22 mouse cellular contexts compared by ENCODE assay signal in genomic region chr12:98444860-98445259, GRCm38 (mm10).
A peak's percentile ranks its signal among the peaks of the same experiment; 100 is the strongest.
DNase-seq lines count a peak whose midpoint lies in the region; ATAC-seq and TF ChIP-seq lines count a peak whose summit lies in the region.
"Had no signal": no experiment of that assay in that cellular context is flagged by ENCODE, and none has a peak within 500 bp of the region (broad histone marks: within the 10 kb centered on the region; RNA-seq: fewer than 3 reads in every experiment).

No protein-coding gene starts in this region.

- 89% methylated on average over 5 of the region's 5 CpGs for WGBS in liver, embryonic 11.5 days

- H3K4me1 ChIP-seq in CH12.LX (ENCODE audit: control insufficient read depth in 1 of 2, insufficient read depth in 2 of 2) = peaks cover 5 to 15% of the 10 kb centered on the region in 2 experiments; a peak in 3 of 4 replicates
- H3K4me1 ChIP-seq in liver, embryonic 11.5 days (replicated peaks; ENCODE audit: control insufficient read depth, insufficient read depth, low read length) = no peaks in the 10 kb centered on the region
- H3K4me1 ChIP-seq: embryonic facial prominence, embryonic 13.5 days; embryonic facial prominence, embryonic 15.5 days had no signal

- H3K9ac ChIP-seq in CH12.LX (ENCODE audit: insufficient read depth, low read depth) = no peak overlapping the region
- H3K9ac ChIP-seq in liver, embryonic 11.5 days (ENCODE audit: low read depth, low read length) = no peak overlapping the region
- H3K9ac ChIP-seq: embryonic facial prominence, embryonic 13.5 days; embryonic facial prominence, embryonic 15.5 days; forebrain, embryonic 13.5 days; forebrain, embryonic 15.5 days; forebrain, postnatal 0 days had no signal

- no peak overlapping the region for H3K4me3 ChIP-seq in CH12.LX (replicated peaks in 1 of 3; ENCODE audit: low read depth in 2 of 3, low read length in 2 of 3, poor library complexity in 1 of 3)
- no peak overlapping the region for H3K4me3 ChIP-seq in liver, embryonic 11.5 days (ENCODE audit: low read depth, low read length)
- H3K4me3 ChIP-seq: embryonic facial prominence, embryonic 13.5 days; embryonic facial prominence, embryonic 15.5 days; forebrain, embryonic 13.5 days; forebrain, embryonic 15.5 days had no signal

- no peak for TF ChIP-seq RAD21 in CH12.LX (IDR thresholded peaks at IDR 0.05; ENCODE audit: low read depth, low read length)

- dilution Hi-C loops in CH12.LX (cut with MboI; ENCODE audit: extremely low pct_ligation_motif_present, extremely low pct_unique_long_range_greater_than_20kb, low sequenced_read_pairs) = no loop called here

- H3K36me3 ChIP-seq in CH12.LX (replicated peaks in 1 of 2; ENCODE audit: control insufficient read depth in 1 of 2, insufficient read depth in 1 of 2, low read length in 1 of 2) = no peaks in the 10 kb centered on the region
- H3K36me3 ChIP-seq in liver, embryonic 11.5 days (ENCODE audit: control insufficient read depth, insufficient read depth, low read length) = no peaks in the 10 kb centered on the region
- H3K36me3 ChIP-seq: embryonic facial prominence, embryonic 13.5 days; embryonic facial prominence, embryonic 15.5 days had no signal

- no peak for TF ChIP-seq CTCF in CH12.LX (conservative IDR thresholded peaks at IDR 0.05 in 1 of 2, IDR thresholded peaks at IDR 0.05 in 1 of 2; ENCODE audit: low read depth in 2 of 2, low read length in 2 of 2)

- DNase-seq in CD4-positive helper T cell, adult 2 months (ENCODE audit: low read depth, low spot score) = peak; percentile 34
- DNase-seq in CD4-positive, CD25-positive, alpha-beta regulatory T cell, adult 2 months (ENCODE audit: low read depth, low spot score) = peak; percentile 32
- peak; percentile 71 for DNase-seq in CH12.LX (ENCODE audit: extremely low read depth)
- DNase-seq in induced T-regulatory cell, adult 2 months (ENCODE audit: low read depth) = peak; percentile 15
- DNase-seq in yolk sac, embryonic 10.5 days (ENCODE audit: low spot score) = no peak
- DNase-seq in liver, embryonic 11.5 days (ENCODE audit: low spot score) = no peak
- DNase-seq in adrenal gland, adult 2 months = no peak
- no peak for DNase-seq in frontal cortex, postnatal 14 days (ENCODE audit: low spot score in 2 of 2)
- DNase-seq: adrenal gland, postnatal 10 days; adrenal gland, postnatal 25 days; cerebellum, adult 11 months; cerebellum, adult 18-20 months; cerebellum, adult 8-10 months; cerebellum, adult 9-11 months; cerebellum, postnatal 14 days; cerebellum, postnatal 36 days; embryo, embryonic 11 days; forebrain, postnatal 0 days had no signal

- TF ChIP-seq POLR2A in CH12.LX (IDR thresholded peaks at IDR 0.05; ENCODE audit: low read depth, low read length) = no peak

- peak overlapping the region; percentile 21; the same call in 1 of the 2 replicates for H3K4me2 ChIP-seq in CH12.LX (ENCODE audit: insufficient read depth, low read depth, poor library complexity, severe bottlenecking)
- no peak overlapping the region for H3K4me2 ChIP-seq in liver, embryonic 11.5 days
- H3K4me2 ChIP-seq: embryonic facial prominence, embryonic 13.5 days; embryonic facial prominence, embryonic 15.5 days; forebrain, embryonic 13.5 days; forebrain, embryonic 15.5 days had no signal

- in situ Hi-C loops in CH12.LX (cut with MboI; ENCODE audit: low pct_ligation_motif_present, low pct_unique_long_range_greater_than_20kb, low sequenced_read_pairs) = loop anchor here (25.0 kb wide), 1 partner anchor 233 kb away; no protein-coding TSS in a partner anchor

- ATAC-seq in liver, embryonic 11.5 days (replicated peaks; ENCODE audit: low FRiP score) = no peak
- ATAC-seq: forebrain, embryonic 13.5 days; forebrain, embryonic 15.5 days; forebrain, postnatal 0 days had no signal

- no peaks in the 10 kb centered on the region for H3K79me2 ChIP-seq in CH12.LX (replicated peaks; ENCODE audit: control insufficient read depth, extremely low read depth, insufficient read depth, poor library complexity, severe bottlenecking)

- peak; percentile 84 for TF ChIP-seq EP300 in CH12.LX (IDR thresholded peaks at IDR 0.05; ENCODE audit: low read length)

- no peaks in the 10 kb centered on the region for H3K27me3 ChIP-seq in CH12.LX (replicated peaks)
- no peaks in the 10 kb centered on the region for H3K27me3 ChIP-seq in liver, embryonic 11.5 days (replicated peaks; ENCODE audit: control insufficient read depth, insufficient read depth, low read length)
- H3K27me3 ChIP-seq: embryonic facial prominence, embryonic 13.5 days; embryonic facial prominence, embryonic 15.5 days; forebrain, embryonic 13.5 days; forebrain, embryonic 15.5 days had no signal

- H3K9me3 ChIP-seq in CH12.LX (replicated peaks; ENCODE audit: low read length) = no peaks in the 10 kb centered on the region
- no peaks in the 10 kb centered on the region for H3K9me3 ChIP-seq in liver, embryonic 11.5 days (ENCODE audit: control insufficient read depth, low read length)
- H3K9me3 ChIP-seq: embryonic facial prominence, embryonic 13.5 days; embryonic facial prominence, embryonic 15.5 days; forebrain, embryonic 13.5 days; forebrain, embryonic 15.5 days had no signal

- H3K27ac ChIP-seq in CH12.LX (ENCODE audit: insufficient read depth, low read depth) = no peak overlapping the region
- H3K27ac ChIP-seq in liver, embryonic 11.5 days (ENCODE audit: low read depth, low read length) = no peak overlapping the region
- H3K27ac ChIP-seq: embryonic facial prominence, embryonic 13.5 days; embryonic facial prominence, embryonic 15.5 days; forebrain, embryonic 13.5 days; forebrain, embryonic 15.5 days had no signal

TF ChIP-seq in CH12.LX, 34 proteins besides CTCF, POLR2A, EP300 and RAD21:
- no peak for TF ChIP-seq HCFC1 (IDR thresholded peaks at IDR 0.05; ENCODE audit: low read depth, low read length)
- TF ChIP-seq NRF1 (IDR thresholded peaks at IDR 0.05; ENCODE audit: low read depth, low read length) = no peak
- TF ChIP-seq MEF2A (IDR thresholded peaks at IDR 0.05; ENCODE audit: borderline replicate concordance, low read depth, low read length) = peak; percentile 61; the same call in 1 of the 2 replicates
- TF ChIP-seq JUN (IDR thresholded peaks at IDR 0.05; ENCODE audit: insufficient read depth, low read depth, low read length) = 0 out of 2 replicates have a peak, but pooled peaks have one; percentile 60
- TF ChIP-seq USF1 (IDR thresholded peaks at IDR 0.05; ENCODE audit: low read depth, low read length) = no peak
- no peak for TF ChIP-seq UBTF (IDR thresholded peaks at IDR 0.05; ENCODE audit: low read depth, low read length)
- peak; percentile 63; the same call in 1 of the 2 replicates for TF ChIP-seq MAX (IDR thresholded peaks at IDR 0.05; ENCODE audit: low read length)
- TF ChIP-seq ZKSCAN1 (IDR thresholded peaks at IDR 0.05; ENCODE audit: borderline replicate concordance, low read depth, low read length) = no peak
- TF ChIP-seq MAFK (IDR thresholded peaks at IDR 0.05; ENCODE audit: insufficient replicate concordance, low read length) = 0 out of 2 replicates have a peak, but pooled peaks have one; percentile 43
- TF ChIP-seq CHD2 (IDR thresholded peaks at IDR 0.05; ENCODE audit: low read length) = peak; percentile 58; the same call in 1 of the 2 replicates
- peak; percentile 43; the same call in 1 of the 2 replicates for TF ChIP-seq RCOR1 (conservative IDR thresholded peaks at IDR 0.05; ENCODE audit: low read depth, low read length)
- peak; percentile 83 for TF ChIP-seq JUND (conservative IDR thresholded peaks at IDR 0.05; ENCODE audit: low read depth, low read length)
- peak; percentile 45; the same call in 1 of the 2 replicates for TF ChIP-seq TCF12 (IDR thresholded peaks at IDR 0.05; ENCODE audit: low read depth, low read length)
- TF ChIP-seq ETS1 (conservative IDR thresholded peaks at IDR 0.05; ENCODE audit: low read depth, low read length) = peak; percentile 90
- TF ChIP-seq E2F4 (IDR thresholded peaks at IDR 0.05; ENCODE audit: insufficient replicate concordance, low read depth, low read length) = no peak
- no peak for TF ChIP-seq TBP (conservative IDR thresholded peaks at IDR 0.05; ENCODE audit: low read depth, low read length)
- 0 out of 2 replicates have a peak, but pooled peaks have one; percentile 58 for TF ChIP-seq MAZ (IDR thresholded peaks at IDR 0.05; ENCODE audit: low read depth, low read length)
- no peak for TF ChIP-seq POLR2AphosphoS2 (IDR thresholded peaks at IDR 0.05; ENCODE audit: low read depth, low read length)
- TF ChIP-seq MYC (IDR thresholded peaks at IDR 0.05; ENCODE audit: low read depth, low read length) = peak; percentile 65
- TF ChIP-seq IRF4 (IDR thresholded peaks at IDR 0.05; ENCODE audit: low read depth, low read length) = peak; percentile 84
- peak; percentile 89 for TF ChIP-seq BHLHE40 (IDR thresholded peaks at IDR 0.05; ENCODE audit: low read depth, low read length)

Comparison
In these comparisons a context has a peak if more than half of its experiments do, and no peak if none do; other contexts are left out.
1. DNase-seq: peak in CD4-positive helper T cell, adult 2 months (single experiment), CD4-positive, CD25-positive, alpha-beta regulatory T cell, adult 2 months (single experiment), CH12.LX (single experiment) and induced T-regulatory cell, adult 2 months (single experiment); none in yolk sac, embryonic 10.5 days (single experiment), liver, embryonic 11.5 days (single experiment), adrenal gland, adult 2 months (single experiment) and frontal cortex, postnatal 14 days (0 of 2).